Mouse (Mus musculus) spleen, adult 2 months (tissue): ENCODE measurements around the gene Pdgfra. TPM values are rescaled to one million over a fixed set of nuclear protein-coding genes. Genes with fewer than 3 reads are reported as not detected.

Experiments used
- DNase-seq, 2 experiments: peaks; one replicate each; pipeline versions ENCODE4 v3.0.0 to v3.0.0-alpha.2; 2012 to 2021; ENCODE audit warnings: low spot score in 2 of 2, low read depth in 1 of 2
- H3K27ac ChIP-seq: fragments of 200-500 bp; 2 replicates; pipeline ENCODE4 v1.5.1; 2012; ENCODE audit warnings: low read length, inconsistent platforms; ENCODE audit not compliant: insufficient read depth
- H3K27me3 ChIP-seq: fragments of 200-500 bp; 2 replicates; pipeline ENCODE4 v1.6.1; 2012; ENCODE audit warnings: mild to moderate bottlenecking, moderate library complexity, low read length, inconsistent platforms; ENCODE audit not compliant: control insufficient read depth, insufficient read depth
- H3K36me3 ChIP-seq: fragments of 200-500 bp; 2 replicates; pipeline ENCODE4 v1.6.1; 2012; ENCODE audit warnings: mild to moderate bottlenecking, low read length, inconsistent platforms; ENCODE audit not compliant: control insufficient read depth, insufficient read depth
- H3K4me1 ChIP-seq: fragments of 200-500 bp; 2 replicates; pipeline ENCODE4 v1.6.1; 2011; ENCODE audit warnings: inconsistent platforms; ENCODE audit not compliant: control insufficient read depth, insufficient read depth, insufficient read length
- H3K4me3 ChIP-seq: fragments of 200-500 bp; 2 replicates; pipeline ENCODE4 v1.5.1; 2011; ENCODE audit warnings: mild to moderate bottlenecking, inconsistent platforms; ENCODE audit not compliant: insufficient read depth, insufficient read length; ENCODE audit errors: extremely low read depth
- CTCF ChIP-seq: fragments of 200-500 bp; IDR thresholded peaks from 2 replicates; pipeline ENCODE4 v1.5.1; 2011; ENCODE audit warnings: mild to moderate bottlenecking, inconsistent platforms; ENCODE audit not compliant: insufficient read depth, insufficient read length, insufficient replicate concordance; ENCODE audit errors: extremely low read depth
- POLR2A ChIP-seq: fragments of 200-500 bp; IDR thresholded peaks from 2 replicates; pipeline ENCODE4 v1.6.1; 2011; ENCODE audit warnings: low read depth, low read length, inconsistent platforms
- WGBS: fragments of 180-500 bp; shearing (Covaris S2); methylation state at CpG from one replicate; pipeline ENCODE4 v1.1.7; 2018; 5-methylcytosine and 5-hydroxymethylcytosine counted together
- polyA plus RNA-seq: library from polyadenylated mRNA; depleted of rRNA; stranded (reverse); fragments of >200 nt; gene quantifications from 2 replicates; pipeline ENCODE4 v1.2.3, GENCODE M21; 2012

Pdgfra gene
- polyA plus RNA-seq, 1 experiment: 7.8 TPM

DNA sequence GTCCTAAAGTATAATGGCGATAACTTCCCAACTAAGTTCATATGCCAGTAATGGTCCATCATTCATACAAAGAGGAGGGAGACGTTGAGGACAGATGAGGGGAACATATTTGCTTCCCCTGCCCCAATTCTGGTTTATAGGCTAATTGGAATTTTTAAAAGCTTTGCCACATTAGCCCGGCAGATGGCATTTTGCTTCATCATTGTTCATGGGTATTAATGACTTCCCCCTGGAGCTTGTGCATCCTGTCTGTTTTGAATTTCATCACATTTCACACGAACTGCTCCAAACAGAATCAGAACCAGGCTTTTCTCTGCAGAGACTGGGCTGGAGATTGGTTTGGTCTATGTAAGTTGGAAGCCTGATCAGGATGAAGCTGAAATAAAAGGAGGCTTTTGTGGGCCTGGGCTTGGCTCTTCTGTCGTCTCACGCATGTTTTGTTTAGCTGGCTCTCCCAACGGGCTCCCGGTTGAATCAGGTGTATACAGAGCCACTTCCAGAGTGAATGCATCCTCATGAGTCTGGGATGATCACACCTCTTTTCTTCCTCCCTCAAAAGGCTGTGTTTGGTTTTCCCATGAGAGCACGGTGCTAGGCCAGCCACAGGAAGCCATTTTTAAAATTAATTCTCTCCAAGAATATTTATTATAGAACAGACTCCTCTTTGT lies 47.7 kb downstream of the Pdgfra start:
- no peaks in the 10 kb centered on the region for H3K27me3 ChIP-seq

DNA sequence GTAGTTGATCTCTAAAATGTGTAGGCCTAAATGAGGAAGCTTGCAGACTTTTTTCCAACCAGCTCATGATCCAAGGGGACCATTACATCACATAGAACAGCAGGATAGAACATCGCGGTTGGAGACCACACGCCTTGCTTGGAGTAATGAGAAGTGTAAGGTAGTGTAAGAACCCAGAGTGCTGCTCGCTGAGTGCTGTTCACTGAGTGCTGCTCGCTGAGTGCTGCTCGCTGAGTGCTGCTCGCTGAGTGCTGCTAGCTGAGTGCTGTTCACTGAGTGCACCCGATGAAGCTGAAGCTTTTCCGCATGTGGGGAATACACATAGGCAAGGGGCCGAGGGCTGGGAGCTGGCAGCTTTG lies 48.3 kb downstream of the Pdgfra start:
- Histone ChIP-seq H3K36me3 (no peaks in the 10 kb centered on the region), H3K4me1 (no peaks in the 10 kb centered on the region), H3K4me3 (no peak overlapping the region), H3K27ac (no peak overlapping the region), H3K27me3 (no peaks in the 10 kb centered on the region)
- 93% methylated on average over 10 of the region's 10 CpGs for WGBS
- no peak for TF ChIP-seq CTCF
- TF ChIP-seq POLR2A: no peak
- no peak for DNase-seq

More for the DNA sequence above, 47.7 kb downstream of the Pdgfra start:
- Histone ChIP-seq H3K27ac (no peak overlapping the region), H3K4me1 (no peaks in the 10 kb centered on the region), H3K4me3 (no peak overlapping the region), H3K36me3 (no peaks in the 10 kb centered on the region)
- TF ChIP-seq CTCF (no peak), POLR2A (no peak)
- DNase-seq: no peak
- 66% methylated on average over 9 of the region's 9 CpGs for WGBS

DNA sequence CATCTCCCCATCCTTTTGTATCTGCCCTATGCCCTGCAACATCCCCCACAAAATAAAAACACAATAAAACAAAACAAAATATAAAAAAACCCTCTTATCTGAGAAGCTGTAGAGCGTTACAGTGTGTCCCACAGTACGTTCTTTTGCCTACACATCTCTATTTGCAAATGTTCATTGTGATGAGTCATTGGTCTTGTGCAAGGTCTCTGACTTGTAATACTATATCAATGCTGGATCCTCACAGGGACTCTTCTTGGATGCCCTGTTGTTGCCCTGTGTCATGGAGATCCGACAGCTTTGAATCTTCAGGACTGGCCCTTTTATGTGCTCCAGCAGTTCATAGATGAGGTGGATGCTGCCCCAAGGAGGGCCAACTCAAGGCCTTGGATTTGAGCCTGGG lies 55.8 kb downstream of the Pdgfra start:
- H3K27ac ChIP-seq: no peak overlapping the region
- H3K36me3 ChIP-seq: no peaks in the 10 kb centered on the region
- no peaks in the 10 kb centered on the region for H3K4me1 ChIP-seq
- no peaks in the 10 kb centered on the region for H3K27me3 ChIP-seq
- TF ChIP-seq POLR2A (no peak), CTCF (no peak)
- no peak for DNase-seq
- no peak overlapping the region for H3K4me3 ChIP-seq
- 81% methylated on average over 3 of the region's 3 CpGs for WGBS

GRCm38 (mm10) chr5:75209966-75210365 lies 57.9 kb downstream of the Pdgfra start:
- no peaks in the 10 kb centered on the region for H3K4me1 ChIP-seq
- TF ChIP-seq POLR2A (no peak), CTCF (no peak)
- H3K27me3 ChIP-seq: no peaks in the 10 kb centered on the region
- no peaks in the 10 kb centered on the region for H3K36me3 ChIP-seq
- no peak overlapping the region for H3K4me3 ChIP-seq
- WGBS: 9% methylated on average over 1 of the region's 1 CpGs
- DNase-seq: no peak
- no peak overlapping the region for H3K27ac ChIP-seq

DNA sequence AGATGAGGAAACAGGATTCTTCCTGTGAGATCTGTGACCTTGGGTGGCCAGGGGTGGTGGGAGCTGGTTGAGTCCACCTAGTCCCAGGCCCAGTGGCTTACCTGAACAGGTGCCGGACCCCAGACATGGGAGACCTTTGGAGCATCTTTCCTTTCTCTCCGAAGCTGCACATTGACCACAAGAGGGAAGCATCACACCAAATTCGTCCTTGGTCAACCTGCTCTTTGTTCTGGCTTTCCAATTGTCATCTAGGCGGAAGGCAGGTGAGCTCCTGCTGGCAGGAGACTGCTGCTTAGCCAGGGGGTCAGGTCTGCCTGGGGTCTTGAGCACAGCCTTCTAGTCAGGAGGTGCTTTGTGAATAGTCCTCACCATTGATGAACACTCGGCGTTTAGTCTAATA lies 62.4 kb downstream of the Pdgfra start:
- H3K36me3 ChIP-seq: no peaks in the 10 kb centered on the region
- no peak for DNase-seq
- no peak for TF ChIP-seq POLR2A
- TF ChIP-seq CTCF: no peak
- no peak overlapping the region for H3K4me3 ChIP-seq
- no peak overlapping the region for H3K27ac ChIP-seq
- no peaks in the 10 kb centered on the region for H3K4me1 ChIP-seq
- no peaks in the 10 kb centered on the region for H3K27me3 ChIP-seq
- 69% methylated on average over 6 of the region's 6 CpGs for WGBS

- no peak for DNase-seq
- H3K4me3 ChIP-seq: no peak overlapping the region
- TF ChIP-seq POLR2A (no peak), CTCF (no peak)
- no peaks in the 10 kb centered on the region for H3K27me3 ChIP-seq
- no peaks in the 10 kb centered on the region for H3K4me1 ChIP-seq
- no peak overlapping the region for H3K27ac ChIP-seq
- 84% methylated on average over 7 of the region's 7 CpGs for WGBS
- H3K36me3 ChIP-seq: no peaks in the 10 kb centered on the region
Observed at GRCm38 (mm10) chr5:75214929-75215328, 62.8 kb downstream of the Pdgfra start.

DNA sequence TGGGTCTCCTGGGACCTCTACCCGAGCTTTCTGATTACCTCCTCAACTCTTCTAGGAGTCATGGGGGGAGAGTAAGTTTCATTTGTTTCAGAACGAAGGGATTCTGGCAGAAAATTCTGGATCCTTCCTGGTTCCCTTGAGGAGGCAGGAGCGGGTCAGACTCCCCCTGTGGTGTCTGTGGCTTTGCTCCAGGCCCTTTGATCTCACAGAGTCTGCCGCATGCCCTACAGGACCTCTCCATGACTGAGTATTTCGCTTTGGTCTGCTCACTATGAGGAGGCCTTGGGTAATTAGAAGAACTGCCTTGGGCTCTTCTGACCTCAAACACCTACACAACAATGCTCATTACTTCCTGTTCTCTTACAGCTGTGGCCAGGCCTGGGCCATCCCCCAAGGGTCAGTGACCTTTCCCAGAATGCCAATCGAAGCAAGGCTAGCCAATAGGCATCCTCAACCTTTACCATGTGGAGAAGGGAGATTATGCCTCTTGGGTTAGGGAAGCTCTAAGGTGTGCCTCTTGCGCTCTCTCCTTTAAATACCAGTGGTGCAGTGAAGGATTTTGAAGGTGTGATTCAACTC lies 63.7 kb downstream of the Pdgfra start:
- no peak for TF ChIP-seq CTCF
- TF ChIP-seq POLR2A: no peak
- H3K4me3 ChIP-seq: no peak overlapping the region
- H3K27ac ChIP-seq: no peak overlapping the region
- H3K27me3 ChIP-seq: no peaks in the 10 kb centered on the region
- 66% methylated on average over 7 of the region's 7 CpGs for WGBS
- no peak for DNase-seq
- H3K4me1 ChIP-seq: no peaks in the 10 kb centered on the region
- no peaks in the 10 kb centered on the region for H3K36me3 ChIP-seq
